Mouse (Mus musculus) B cell, adult 2 months (primary cell): ENCODE data around the gene Themis3.

Experiments
- DNase-seq, 2 experiments: peaks; one replicate each; pipeline ENCODE4 v3.0.0; 2022

Gene Themis3

GRCm38 (mm10) chr17:66594435-66594834 is at the start of gene Themis3:
Gene Themis3 (minus strand): TSS chr17:66594621.
- no peak for DNase-seq

GRCm38 (mm10) chr17:66637951-66638722 is 43.7 kb upstream of the Themis3 start:
- DNase-seq: no peak

- no peak for DNase-seq
Measured at GRCm38 (mm10) chr17:66619996-66620656, 25.7 kb upstream of the Themis3 start.

- DNase-seq: no peak
Measured at GRCm38 (mm10) chr17:66619255-66619826, 24.9 kb upstream of the Themis3 start.

GRCm38 (mm10) chr17:66610032-66610431 is 15.6 kb upstream of the Themis3 start:
- no peak for DNase-seq

GRCm38 (mm10) chr17:66604931-66605330 is 10.5 kb upstream of the Themis3 start:
- no peak for DNase-seq

- no peak for DNase-seq
Measured at GRCm38 (mm10) chr17:66601171-66601570, 6.8 kb upstream of the Themis3 start.

- no peak for DNase-seq
Measured at GRCm38 (mm10) chr17:66595867-66596266, 1.4 kb upstream of the Themis3 start.

- DNase-seq: no peak
Measured at GRCm38 (mm10) chr17:66595256-66595655, 835 bp upstream of the Themis3 start.

GRCm38 (mm10) chr17:66590353-66591075 is 3.9 kb downstream of the Themis3 start:
- no peak for DNase-seq

- DNase-seq: no peak
Measured at GRCm38 (mm10) chr17:66589864-66590263, 4.6 kb downstream of the Themis3 start.

- no peak for DNase-seq
Measured at GRCm38 (mm10) chr17:66586741-66587140, 7.7 kb downstream of the Themis3 start.

GRCm38 (mm10) chr17:66586078-66586477 is 8.3 kb downstream of the Themis3 start:
- no peak for DNase-seq

GRCm38 (mm10) chr17:66580990-66581389 is 13.4 kb downstream of the Themis3 start:
- DNase-seq: no peak

GRCm38 (mm10) chr17:66578007-66578406 is 16.4 kb downstream of the Themis3 start:
- DNase-seq: no peak

GRCm38 (mm10) chr17:66577507-66577906 is 16.9 kb downstream of the Themis3 start:
- DNase-seq: no peak

- DNase-seq: peak; percentile 34 to 43
Measured at GRCm38 (mm10) chr17:66572677-66573060, 21.8 kb downstream of the Themis3 start.

- DNase-seq: no peak
Measured at GRCm38 (mm10) chr17:66571860-66572676, 22.4 kb downstream of the Themis3 start.

- DNase-seq: no peak
Measured at GRCm38 (mm10) chr17:66564213-66564612, 30.2 kb downstream of the Themis3 start.

- DNase-seq: no peak
Measured at GRCm38 (mm10) chr17:66563551-66563950, 30.9 kb downstream of the Themis3 start.

- no peak for DNase-seq
Measured at GRCm38 (mm10) chr17:66561380-66561779, 33.0 kb downstream of the Themis3 start.
